Mouse (Mus musculus): ENCODE measurements around the gene Slc12a4.

The Slc12a4 gene

GRCm38 (mm10) chr8:105931271-105931670 lies 34.6 kb downstream of the Slc12a4 start:
- DNase-seq (ENCODE audit: low spot score), result no peak

DNA sequence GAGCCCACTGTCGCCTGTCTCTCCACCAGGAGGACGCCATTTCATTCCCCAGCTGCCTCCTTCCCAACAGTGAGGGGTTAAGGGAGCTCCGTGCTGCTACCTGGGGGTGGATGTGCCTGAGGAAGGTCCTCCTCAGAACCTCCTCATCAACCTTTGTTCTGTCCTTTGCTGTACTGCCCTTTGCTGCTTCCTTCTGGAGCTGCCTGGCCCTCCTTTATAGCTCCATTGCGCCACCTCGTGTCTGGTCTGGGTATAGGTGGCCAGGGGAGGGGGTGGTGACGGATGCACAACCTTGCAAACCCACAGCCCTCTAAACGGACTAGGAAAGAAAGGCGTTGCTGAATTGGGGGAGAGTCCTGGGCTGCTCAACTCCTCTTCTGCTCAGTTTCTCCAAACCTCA lies 35.3 kb downstream of the Slc12a4 start:
- DNase-seq (ENCODE audit: low spot score), result peak; percentile 87

GRCm38 (mm10) chr8:105925123-105925522 lies 40.8 kb downstream of the Slc12a4 start:
- no peak for DNase-seq (ENCODE audit: low spot score)

GRCm38 (mm10) chr8:105919390-105919789 lies 46.5 kb downstream of the Slc12a4 start:
- no peak for DNase-seq (ENCODE audit: low spot score)

DNA sequence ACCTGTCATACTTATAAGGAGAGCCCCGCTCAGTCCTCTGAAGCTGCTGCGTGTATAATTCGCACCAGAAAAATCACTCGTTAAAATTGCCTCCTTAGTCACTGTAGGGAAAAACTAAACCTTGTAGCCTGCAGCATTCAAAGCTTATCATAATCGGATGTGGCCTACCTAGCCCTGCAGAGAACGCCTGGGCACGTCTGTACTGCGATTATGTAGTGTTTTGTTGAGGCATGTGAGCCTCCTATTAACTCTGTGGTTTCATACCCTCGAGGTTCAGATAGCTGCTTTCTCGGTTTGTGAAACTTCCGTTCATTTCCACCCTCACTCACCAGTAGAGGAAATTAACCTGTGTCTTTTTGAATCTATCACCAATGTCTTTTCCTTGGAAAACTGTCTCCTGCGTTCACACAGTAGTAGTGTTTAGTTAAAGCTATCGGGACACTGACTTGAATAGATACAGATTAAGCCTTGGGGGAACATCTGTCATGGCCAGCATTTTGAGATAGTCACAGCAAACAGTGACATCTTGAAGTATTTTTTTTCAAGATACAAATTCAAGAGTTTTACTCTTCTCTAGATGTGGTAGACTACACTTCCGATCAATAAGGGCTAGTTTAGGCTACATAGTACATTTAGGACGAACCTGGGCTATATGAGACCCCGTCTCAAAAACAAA lies 64.8 kb downstream of the Slc12a4 start:
- no peak for DNase-seq (ENCODE audit: low spot score)

GRCm38 (mm10) chr8:105900180-105900940 lies 65.5 kb downstream of the Slc12a4 start, which contains the start of gene Pskh1:
Gene Pskh1, plus strand, starts transcription at chr8:105900441.
- peak; percentile 92 for DNase-seq (ENCODE audit: low spot score)

GRCm38 (mm10) chr8:105897801-105898480 lies 68.0 kb downstream of the Slc12a4 start:
- no peak for DNase-seq (ENCODE audit: low spot score)

Measured in urinary bladder, postnatal 25 days (tissue).